Mouse (Mus musculus): ENCODE measurements at regions not wholly inside any gene's neighbourhood (a gene's known extent, or its start where the extent isn't known, plus 50 kb on each side); places are given as distances from the start of the nearest gene placed in this dataset.

DNA sequence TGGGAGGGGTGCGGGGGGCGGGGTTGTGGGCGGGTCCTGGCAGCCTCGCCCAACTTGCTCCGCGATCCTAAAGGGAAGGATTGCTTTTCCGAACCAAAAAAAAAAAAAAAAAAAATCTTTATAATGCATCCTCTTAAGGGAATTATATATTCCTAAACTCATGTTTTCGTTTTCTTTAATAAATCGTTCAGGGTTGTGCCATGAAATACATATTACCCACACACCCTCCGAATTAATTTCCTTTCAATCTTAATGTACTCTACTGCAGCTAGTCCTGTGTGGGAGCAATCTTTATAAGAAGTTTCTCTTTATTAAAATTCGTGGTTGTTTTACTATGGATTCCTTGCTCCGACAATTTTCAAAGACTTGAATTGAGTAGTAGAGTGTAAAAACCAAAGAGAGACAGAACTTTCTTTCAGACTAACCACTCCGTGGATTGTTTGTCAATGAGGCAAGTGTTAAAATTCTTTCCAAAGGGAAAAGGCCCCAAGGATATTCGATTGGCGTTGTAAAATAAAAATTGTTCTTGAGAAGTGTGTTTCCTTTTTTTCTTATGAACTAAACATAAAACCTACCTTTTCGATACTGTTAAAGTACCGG, 253.6 kb upstream of the Nfe2l3 start:
- peak; percentile 30 for DNase-seq (ENCODE audit: low read depth, low spot score)

DNA sequence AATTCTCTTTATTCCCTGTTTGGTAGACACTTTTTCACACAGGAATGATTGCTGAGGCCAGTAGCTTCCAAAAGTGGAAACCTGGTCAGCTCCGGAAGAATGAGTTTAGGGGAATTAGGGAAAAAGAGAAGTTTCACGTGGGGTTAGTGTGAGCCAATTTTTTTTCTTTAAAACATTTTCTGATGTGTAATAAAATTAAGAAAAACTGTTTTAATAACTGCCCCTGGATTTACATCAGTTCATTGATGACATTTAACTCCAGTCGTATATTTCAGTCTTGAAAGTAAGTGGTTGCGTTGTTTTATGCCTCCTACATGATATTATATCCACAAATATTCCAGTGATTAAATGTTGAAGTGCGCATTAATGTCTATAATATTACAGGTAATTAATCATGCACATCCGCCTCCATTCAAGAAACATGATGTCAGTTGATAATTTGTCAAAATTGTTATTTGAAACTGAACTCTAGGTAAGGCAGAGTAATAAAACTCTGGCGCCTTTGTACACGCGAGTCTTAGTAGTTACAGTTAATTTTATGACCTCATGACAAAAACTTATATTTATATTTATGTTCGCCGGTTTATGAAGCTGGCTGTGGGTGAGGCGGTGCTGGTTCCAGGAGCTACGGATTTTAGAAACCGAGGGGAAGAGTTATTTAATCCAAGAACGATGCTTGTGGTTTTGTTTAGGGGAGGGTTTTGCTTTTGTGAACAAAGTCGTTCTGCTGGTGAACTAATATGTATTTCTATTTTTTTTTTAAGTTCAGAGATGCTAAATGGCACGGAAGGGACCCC, 252.5 kb upstream of the Nfe2l3 start:
- DNase-seq (ENCODE audit: low read depth, low spot score) = no peak

DNA sequence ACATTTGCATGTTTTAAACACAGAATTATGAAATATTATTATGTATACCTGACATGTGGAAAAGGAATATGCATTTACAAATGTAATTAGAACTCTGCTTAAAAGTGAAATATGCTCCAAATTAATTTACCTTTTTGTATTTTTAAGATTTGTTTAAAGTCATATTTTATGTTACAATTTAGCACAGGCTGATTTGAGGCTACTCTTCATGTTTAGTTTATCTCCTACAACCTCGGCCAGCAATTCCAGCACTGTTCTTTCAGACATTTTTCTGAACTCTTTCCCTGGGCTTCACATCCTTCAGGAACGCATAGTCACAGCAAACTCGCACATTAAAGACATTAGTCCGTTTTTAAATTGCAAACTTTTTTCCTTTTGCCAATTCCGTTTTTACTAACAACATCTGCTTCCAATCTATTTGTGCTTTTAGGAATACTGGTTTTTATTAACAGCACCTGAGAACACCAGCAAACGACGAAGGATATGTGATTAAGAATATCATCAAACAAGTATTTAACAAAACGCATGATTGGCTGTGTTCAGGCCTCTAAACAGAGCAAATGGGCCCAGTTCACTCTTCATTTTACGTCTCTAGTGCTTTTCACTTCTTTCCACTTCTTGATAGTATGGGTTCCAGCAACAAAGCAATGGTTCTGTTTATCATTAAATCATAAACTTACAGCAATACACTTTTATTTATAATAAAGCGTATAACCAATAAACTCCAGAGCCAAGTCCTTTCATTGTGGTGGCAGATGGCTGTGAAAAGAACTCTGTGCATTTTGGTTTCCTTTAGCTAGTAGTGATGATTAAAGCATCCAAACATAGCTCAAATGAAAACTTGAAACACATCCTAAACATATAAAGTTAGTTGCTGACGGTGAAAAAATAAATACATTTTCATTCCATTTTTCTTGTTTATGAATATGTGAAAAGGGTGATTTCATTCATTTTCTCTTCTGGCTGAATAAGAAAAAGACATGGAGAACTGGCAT, 251.3 kb upstream of the Nfe2l3 start:
- no peak for DNase-seq (ENCODE audit: low read depth, low spot score)

DNA sequence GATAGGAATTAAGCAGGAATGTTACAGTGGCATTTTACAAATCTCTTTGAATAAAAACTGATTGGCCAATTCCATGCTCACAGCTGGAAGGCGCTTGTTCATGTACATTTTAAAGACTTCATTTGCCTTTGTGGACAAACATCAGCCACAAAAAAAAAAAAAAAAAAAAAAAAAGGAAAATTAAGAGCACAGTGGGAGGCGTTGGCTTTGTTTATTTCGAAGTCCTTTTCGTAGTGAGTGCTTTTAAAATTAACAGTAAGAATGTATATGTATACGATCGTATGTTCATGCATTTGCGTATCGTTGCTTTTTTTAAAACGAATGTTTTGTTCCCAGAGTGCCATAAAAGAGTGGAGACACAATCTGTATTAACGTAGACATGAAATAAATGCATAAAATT, 250.6 kb upstream of the Nfe2l3 start:
- DNase-seq (ENCODE audit: low read depth, low spot score) = no peak

DNA sequence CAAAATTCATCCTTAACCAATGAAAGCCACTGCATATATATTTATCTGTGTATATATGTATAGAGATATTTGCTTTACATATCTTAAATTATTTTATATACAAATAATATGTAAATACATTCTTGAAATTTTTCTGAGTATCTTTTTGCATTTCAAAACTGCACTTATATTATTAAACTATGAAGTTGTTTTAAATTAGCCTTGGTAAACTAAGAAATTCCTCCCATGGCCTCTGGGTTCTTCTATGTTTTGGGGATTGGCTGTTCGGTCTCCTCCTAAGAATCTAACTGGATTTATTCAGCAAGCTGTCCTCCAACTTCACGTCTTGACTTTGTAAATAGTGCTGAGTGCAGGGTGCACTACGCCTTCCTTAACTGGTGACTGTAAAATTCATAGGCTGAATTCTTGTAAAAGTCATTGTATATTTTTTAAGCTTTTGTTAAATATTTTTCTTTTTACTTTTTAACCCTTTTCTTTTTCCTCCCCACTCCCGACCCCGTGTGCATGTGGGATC, 249.6 kb upstream of the Nfe2l3 start:
- DNase-seq (ENCODE audit: low read depth, low spot score) = no peak

DNA sequence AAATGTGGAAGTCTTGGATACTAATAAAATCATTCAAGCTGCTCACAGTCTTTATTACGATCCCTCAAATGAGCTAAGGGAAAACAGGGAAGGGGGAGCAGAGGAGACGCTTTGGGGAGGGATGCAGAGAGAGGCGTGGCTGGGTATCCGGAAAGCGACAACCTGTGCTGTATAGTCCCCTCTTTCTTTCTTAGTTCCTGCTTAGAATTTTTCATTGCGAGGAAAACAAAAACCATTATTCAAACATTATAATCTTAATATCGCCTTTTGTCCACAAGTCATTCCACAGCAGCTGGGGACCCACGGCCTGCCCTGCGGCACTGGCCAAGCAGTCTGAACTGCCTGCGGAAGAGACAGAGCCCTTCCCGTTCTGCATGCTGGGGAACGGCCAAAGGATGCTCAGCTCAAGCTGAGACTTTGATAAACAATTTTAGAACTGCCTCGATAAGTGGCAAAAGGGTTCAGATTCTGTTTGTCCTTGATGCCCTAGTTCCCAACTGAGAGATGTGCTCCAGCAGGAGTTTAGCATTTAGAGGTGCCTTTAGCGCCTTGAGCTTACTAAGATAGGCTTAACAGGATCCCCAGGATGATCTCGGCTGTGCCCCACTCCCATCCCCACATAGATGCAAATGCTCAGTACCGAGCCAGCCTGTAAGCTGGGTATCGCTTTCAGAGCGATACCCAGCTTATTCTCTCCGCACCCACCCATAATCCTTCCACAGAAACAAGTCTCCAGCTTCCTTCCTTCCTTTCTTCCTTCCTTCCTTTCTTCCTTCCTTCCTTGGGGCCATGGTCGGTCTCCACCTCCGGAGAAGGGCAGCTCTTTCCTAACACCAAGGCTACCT, 248.7 kb upstream of the Nfe2l3 start:
- no peak for DNase-seq (ENCODE audit: low read depth, low spot score)

DNA sequence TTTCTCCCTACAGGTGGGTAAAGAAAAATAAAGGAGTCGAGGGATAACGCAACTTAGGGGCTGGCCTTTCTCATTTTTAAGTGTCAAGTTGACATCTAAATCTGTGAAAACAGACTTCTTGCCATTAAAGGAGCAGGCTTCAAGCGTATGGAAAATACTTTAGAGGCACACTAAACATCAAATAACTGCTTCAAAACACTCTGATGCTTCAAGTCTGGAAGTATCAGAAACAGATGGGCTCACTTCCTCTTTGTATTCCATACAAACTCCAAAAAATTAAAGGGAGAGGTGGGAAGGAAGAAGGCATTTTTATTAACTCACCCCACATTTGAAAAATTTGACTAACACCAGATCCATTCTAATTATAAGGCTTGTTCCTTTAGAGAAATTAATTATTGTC, 248.0 kb upstream of the Nfe2l3 start:
- DNase-seq (ENCODE audit: low read depth, low spot score) = no peak

DNA sequence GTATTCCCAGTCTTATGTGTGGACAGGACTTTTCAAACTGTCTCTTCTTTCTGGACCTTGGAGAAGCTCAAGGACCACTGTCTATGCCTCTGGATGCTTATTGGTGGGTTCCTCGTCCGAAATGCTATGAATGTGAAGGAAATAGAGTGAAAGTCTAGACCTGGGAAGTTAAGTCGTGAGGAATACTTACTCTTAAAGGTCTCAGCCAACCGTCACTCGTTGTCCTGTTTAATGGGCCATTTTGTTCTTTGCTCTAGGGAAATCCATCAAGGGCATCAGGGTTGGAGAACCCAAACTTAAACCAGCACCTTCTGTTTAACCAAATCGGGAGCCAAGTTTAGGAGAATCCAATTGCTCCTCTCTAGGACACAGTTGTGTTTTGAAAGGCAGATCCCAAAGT, 247.3 kb upstream of the Nfe2l3 start:
- DNase-seq (ENCODE audit: low read depth, low spot score) = no peak

DNA sequence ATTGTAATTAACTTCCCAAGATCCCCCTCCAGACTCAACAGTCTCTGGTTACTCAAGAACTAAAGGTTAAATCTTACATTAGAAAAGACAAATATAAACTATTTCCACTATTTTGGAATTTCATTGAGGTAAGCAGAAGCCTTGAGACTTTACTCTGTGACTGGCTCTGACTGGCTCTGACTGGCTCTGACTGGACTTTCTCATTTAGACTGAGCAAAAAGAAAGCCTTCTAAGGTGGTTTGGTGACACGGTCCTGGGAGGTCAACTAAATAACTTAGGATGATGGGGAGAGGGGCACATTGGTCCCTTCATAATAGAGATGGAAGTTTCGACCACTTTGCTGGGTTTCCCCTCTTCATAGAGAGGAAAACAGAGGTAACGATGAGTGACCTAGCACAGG, 243.3 kb upstream of the Nfe2l3 start:
- DNase-seq (ENCODE audit: low read depth, low spot score) = no peak

DNA sequence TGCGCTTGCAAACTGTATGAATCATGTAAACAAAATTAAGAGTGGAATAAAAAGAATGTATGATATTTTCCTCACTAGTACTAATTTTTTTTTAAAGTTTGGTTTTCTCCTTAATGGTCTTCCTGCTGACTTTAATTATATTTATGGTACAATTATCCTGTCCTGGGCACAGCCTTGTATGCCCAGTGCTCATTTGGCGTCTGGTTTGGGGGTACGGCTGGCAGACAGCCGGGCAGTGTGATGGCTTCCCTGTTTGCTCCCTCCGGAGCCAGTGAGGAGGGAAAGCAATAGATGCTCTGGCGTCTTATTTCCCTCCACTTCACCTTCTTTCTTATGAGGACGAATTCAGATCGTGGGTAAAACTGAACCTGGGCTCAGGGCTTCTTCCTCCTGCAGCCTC, 239.6 kb upstream of the Nfe2l3 start:
- DNase-seq (ENCODE audit: low read depth, low spot score) = no peak

DNA sequence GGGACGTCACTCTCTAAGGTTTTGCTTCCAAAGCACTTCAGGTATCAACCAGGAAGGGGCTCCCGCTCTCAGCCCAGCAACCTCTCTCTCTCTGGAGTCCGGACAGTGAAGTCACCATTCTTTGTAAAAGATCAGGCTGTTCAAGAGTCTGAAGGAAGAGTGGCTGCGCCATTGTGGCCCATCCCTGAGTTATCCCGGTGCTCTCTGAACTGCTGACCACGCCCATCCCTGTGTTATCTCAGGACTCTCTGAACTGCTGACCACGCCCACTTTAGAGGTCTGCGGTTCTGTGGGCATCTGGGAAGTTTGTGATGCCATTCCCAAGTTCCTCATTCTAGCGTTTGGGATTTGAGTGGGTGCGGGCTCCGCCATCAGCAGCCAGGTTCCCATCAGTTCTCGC, 239.1 kb upstream of the Nfe2l3 start:
- DNase-seq (ENCODE audit: low read depth, low spot score) = no peak

DNA sequence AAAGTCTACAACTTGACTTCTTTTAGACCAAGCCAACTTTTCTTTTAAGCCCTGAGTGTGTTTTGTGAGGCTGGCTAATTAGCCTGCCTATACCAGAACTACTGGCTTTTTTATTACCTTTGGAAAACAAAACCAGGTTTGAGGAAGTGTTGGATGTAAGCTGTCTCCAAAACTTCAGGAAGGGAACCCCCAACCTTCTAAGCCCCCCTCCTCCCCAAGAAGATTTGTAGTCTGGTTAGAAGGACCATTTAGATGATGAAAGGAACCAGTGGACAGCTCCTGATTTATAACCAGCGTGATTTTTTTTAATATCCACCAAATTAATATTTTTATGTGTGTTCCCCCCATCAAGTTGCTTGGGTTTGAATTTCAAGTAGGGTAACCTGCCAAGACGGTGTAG, 236.1 kb upstream of the Nfe2l3 start:
- DNase-seq (ENCODE audit: low read depth, low spot score) = no peak

DNA sequence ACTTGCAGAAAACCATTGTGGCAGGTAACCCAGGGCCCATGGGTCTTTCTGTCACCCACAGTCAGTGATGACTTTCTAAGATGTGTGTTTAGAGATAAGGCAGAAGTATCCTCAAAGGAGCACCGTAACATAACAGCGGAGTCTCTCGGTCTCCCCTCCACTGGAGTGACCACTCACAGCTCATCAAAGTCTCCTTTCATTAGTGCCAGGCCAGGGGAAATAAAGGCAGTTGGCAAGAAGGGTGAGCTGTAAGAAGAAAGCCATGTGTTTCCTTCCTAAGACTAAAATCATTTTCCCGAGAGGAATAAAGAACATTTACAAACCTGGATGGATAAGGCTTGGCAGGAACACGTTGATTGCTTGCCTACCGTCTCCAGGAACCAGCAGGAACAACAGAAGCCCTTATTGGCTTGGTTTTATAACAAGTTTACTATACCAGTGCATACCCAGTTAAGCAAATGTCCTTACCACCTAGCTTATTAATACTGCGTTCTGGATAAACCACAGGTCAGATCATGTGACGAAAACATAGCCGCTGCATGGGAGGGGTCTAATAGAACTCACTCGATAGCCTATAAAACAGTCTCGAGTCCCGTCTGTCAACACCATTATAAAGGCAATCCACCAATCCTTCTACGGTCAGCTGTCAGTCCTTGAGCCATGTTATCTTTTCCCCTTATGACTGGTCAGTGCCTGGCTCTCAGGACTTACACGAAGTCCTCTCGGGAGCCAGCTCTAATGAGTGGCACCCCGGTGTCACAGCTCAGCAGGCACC, 235.3 kb upstream of the Nfe2l3 start:
- DNase-seq (ENCODE audit: low read depth, low spot score) = no peak

DNA sequence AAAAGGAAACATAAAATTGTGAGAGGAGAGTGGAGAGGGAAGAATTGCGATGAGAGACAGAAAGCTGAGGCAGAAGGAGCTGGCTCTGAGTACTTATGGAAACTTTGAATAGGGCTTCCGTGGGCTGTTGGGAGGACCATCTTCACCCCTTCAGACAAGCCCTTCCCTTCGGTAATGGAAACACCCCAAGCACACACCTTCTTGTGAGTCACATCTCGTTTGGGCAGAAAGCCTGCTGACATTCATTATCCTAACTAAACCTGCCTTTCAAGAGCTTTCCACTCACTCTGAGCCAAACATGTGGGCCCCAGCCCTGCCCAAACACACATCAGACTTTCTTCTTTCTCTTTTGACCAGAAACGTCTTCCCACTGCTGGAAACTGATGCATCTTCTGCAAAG, 232.3 kb upstream of the Nfe2l3 start:
- DNase-seq (ENCODE audit: low read depth, low spot score) = peak; percentile 29

DNA sequence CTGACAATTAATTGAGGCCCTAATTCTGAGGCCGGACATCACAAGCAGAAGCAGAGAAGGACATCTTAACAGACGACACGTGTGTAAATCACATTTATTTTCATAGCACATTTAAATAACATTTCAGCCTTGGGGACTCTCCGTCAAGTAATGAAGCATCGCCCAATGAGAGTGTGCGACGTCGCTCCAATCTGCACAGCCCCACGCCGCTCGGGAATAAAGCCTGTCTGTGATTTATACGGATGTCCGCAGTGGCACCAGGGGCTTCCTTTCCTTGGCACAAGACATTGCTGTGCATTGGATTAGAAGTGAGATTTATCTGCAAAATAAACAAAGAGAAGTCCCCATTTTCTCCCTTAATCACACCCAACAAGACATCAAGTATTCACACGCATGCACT, 231.6 kb upstream of the Nfe2l3 start:
- no peak for DNase-seq (ENCODE audit: low read depth, low spot score)

DNA sequence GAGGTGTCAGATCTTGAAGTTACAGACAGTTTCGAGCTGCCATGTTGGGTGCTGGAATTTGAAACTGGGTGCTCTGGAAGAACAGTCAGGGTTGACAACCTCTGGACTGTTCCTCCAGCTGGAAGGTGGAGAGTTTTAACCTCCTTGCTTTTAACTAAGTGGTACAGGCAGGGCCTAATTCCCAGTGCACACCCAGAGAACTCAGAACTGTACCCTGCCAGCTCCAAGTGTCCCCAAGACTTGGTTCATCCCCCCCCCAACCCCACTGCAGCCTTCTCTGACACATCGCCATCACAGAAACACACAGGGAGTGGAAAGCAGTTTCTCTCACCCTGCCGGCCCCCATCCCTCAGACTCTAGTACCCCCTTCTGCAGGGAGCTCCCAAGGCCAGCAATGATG, 228.2 kb upstream of the Nfe2l3 start:
- no peak for DNase-seq (ENCODE audit: low read depth, low spot score)

DNA sequence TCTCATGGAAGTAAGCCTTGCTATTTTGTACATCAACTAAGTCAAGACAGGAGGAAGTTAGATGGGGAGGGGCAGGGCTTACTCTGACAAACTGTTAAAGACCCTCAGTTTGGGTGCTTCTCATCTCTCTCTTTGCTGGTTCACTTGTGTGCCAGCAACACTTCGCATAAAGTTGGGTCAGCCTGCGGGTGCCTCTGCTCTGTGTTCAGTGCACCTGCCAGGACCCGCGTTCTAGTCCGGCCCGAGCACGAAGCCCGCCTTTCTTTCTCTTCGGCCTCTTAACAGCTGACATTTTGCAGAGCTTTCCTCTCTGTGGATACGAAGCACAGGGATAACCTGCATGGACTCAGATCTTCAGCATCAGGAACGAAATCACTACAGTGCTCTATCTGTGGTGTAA, 227.1 kb upstream of the Nfe2l3 start:
- DNase-seq (ENCODE audit: low read depth, low spot score) = no peak

DNA sequence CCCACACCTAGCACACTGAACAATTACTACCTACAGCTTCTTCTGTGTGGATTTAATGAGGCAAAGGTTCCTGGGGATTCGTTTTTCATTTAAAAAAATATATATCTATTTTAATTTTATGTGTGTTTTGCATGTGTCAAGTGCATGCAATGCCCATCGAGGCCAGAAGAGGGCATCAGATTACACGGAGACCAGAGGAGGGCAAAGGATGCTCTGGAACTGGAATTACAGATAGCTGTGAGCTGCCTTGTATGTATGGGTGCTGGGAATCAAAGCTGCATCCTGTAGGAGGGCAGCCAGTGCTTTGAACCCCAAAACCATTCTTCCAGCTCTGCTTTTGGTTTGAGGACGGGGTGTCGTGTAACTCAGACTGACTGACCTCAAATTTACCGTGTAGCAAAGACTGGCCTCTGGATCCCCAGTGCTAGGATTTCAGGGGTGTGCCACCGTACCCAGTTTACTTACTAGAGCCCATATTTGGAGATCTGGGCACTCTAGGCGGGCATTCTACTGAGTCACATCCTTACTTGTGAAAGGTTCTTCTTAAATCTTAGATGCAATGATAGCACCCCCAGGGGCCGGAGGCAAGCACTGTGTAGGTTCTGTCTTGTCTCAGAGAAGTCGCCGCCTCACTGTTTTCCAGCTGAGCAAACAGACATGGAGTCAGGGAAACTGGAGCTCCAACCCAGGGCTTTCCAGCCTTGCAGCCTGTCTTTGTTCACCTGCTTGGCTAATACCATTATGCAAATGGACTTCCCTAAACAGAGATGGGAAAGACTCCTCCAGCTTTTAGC, 225.6 kb upstream of the Nfe2l3 start:
- peak; percentile 54 for DNase-seq (ENCODE audit: low read depth, low spot score)

DNA sequence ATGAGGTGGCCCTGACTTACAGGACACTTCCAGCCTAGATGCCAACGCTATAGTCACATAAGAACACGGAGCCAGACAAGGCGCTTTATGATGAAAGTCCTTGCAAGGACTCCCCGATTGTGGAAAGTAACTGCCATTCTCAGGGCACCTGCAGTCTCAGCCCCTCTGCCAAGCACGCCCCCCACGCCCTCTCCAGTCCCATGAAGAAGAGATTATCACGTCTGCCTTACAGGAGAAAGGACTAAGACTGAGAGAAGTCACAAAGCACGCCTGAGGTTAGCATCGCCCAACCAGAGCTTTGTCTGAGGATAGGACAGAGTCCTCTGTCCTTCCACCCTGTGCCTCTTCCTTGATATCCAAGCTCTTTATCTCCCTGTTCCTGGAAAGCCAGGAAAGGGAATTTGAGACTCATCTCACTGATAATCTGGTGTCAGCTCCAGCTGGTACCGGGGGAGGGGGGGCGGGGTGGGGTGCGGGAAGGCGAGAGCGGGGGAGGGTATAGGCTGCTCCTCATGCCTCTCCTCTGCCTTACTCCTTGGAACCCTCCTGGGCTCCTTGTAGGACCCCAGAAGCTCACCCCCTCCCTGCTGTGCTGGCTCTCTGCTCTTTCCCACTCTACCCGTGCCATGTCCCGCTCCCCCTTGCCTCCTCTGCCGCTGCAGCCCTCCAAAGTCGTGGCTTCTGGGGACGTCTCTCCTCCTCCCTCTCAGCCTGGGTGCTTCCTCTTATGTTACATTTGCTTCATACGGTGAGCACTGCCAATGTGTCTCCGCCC, 224.7 kb upstream of the Nfe2l3 start:
- DNase-seq (ENCODE audit: low read depth, low spot score) = no peak
